Mouse (Mus musculus): ENCODE measurements around the gene Ulk4. TPM values are rescaled to one million over a fixed set of nuclear protein-coding genes. Genes with fewer than 3 reads are reported as not detected.
"Not testable (repeated sequence)": the region's sequence is repeated elsewhere in the genome, so short reads cannot be mapped to it uniquely, and the experiment has no call there.

Gene Ulk4
- polyA plus RNA-seq, 1 experiment from 2014 or later, result 134 TPM

DNA sequence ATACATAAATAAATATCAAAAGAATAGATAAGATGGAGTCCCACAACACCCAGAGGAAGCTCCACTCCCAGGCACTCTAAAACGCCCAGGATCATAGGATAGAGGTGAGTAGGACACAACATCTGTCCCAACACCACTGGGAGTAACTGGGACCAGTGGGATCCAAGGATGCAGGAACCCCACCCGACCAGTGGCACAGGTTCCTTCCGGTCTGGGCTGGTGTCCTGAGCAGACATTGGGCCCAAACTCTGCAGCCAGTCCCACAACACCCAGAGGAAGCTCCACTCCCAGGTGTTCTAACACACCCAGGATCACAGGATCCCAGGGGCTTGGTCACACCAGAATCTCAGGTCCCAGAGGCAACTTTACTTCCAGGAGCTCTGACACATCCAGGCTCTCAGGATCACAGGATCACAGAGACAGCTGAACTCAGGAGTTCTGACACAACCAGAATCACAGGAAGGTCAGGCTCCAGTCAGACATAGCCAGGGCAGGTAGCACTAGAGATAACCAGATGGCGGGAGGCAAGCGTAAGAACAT is 77.8 kb downstream of the Ulk4 start:
- 93% methylated on average over 5 of the region's 5 CpGs for WGBS
- H3K27ac ChIP-seq (replicated peaks); H3K27me3 ChIP-seq; H3K9ac ChIP-seq (replicated peaks); ATAC-seq (replicated peaks); H3K4me2 ChIP-seq (replicated peaks); H3K9me3 ChIP-seq; H3K4me1 ChIP-seq; H3K36me3 ChIP-seq; H3K4me3 ChIP-seq: not testable (repeated sequence)

DNA sequence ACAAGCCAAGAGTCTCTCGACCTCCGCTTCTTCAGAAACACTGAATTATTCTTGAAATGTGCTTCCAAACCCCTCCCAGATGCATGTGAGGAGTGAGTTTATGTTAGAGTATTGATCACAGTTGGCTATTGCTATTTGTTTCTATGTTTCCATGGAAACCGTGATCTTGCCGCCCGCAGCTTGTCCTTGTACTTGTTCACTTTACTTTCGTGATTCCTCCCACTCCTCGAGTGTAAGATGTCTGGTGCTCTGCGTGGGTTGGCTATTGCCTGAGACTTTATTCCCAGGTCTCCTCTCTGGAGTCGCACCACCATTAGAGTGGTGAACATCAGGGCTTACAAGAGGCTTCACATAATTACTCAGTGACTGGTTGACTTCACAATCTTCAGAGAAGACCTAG is 80.5 kb downstream of the Ulk4 start:
- Histone ChIP-seq H3K27ac (replicated peaks) (no peak overlapping the region), H3K36me3 (0 out of 2 replicates have a peak, but pooled peaks cover 6% of the 10 kb centered on the region), H3K4me1 (no peaks in the 10 kb centered on the region), H3K4me2 (replicated peaks) (no peak overlapping the region), H3K9ac (replicated peaks) (no peak overlapping the region), H3K27me3 (no peaks in the 10 kb centered on the region), H3K9me3 (no peaks in the 10 kb centered on the region), H3K4me3 (no peak overlapping the region)
- WGBS, result 92% methylated on average over 9 of the region's 9 CpGs
- ATAC-seq (replicated peaks), result no peak

GRCm38 (mm10) chr9:121195106-121195505 is 81.9 kb downstream of the Ulk4 start:
- Histone ChIP-seq H3K4me3 (no peak overlapping the region), H3K4me1 (no peaks in the 10 kb centered on the region), H3K9me3 (no peaks in the 10 kb centered on the region), H3K36me3 (0 out of 2 replicates have a peak, but pooled peaks cover 6% of the 10 kb centered on the region), H3K4me2 (replicated peaks) (no peak overlapping the region), H3K9ac (replicated peaks) (no peak overlapping the region), H3K27ac (replicated peaks) (no peak overlapping the region), H3K27me3 (no peaks in the 10 kb centered on the region)
- 96% methylated on average over 4 of the region's 4 CpGs for WGBS
- ATAC-seq (replicated peaks), result no peak

DNA sequence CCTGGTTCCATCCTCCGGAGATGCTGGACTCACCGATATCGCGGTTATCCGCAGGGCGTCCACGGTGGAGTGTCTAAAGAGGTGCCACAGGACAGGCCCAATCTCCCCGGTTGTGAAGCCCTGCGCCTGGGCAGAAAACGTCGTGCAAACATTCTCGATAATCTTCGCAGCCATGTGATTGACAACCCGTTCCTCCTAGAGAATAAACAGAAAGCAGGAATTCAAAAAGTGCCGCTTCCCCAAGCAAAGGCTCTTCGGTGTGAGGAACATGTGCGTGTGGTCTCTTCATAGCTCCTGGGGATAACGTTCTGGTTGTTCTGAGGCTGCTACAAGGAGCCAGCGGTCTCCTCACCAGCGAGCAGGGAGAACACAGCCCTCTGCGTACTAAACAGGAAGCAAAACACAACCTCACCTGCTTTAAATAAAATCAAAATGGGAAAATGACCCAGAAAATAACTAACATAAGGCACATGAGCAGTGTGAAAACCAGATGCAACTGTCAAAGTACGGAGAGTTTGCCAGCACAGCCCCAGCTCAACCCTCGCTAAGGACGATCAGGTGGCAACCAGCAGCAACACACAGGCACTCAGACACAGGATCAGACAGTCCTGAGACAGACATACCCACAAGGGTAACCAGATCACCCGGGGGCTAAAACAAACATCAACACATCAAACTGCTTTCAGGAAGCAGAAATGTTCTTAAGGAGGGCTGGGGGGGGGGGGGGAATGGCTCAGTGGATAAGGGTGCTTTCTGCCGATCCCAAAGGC is 84.2 kb downstream of the Ulk4 start:
- WGBS, result 95% methylated on average over 26 of the region's 26 CpGs
- H3K9ac ChIP-seq (replicated peaks), result no peak overlapping the region
- no peak for ATAC-seq (replicated peaks)
- 0 out of 2 replicates have a peak, but pooled peaks cover 6% of the 10 kb centered on the region for H3K36me3 ChIP-seq
- no peak overlapping the region for H3K27ac ChIP-seq (replicated peaks)
- no peaks in the 10 kb centered on the region for H3K4me1 ChIP-seq
- no peak overlapping the region for H3K4me2 ChIP-seq (replicated peaks)
- H3K9me3 ChIP-seq, result no peaks in the 10 kb centered on the region
- H3K4me3 ChIP-seq, result no peak overlapping the region
- no peaks in the 10 kb centered on the region for H3K27me3 ChIP-seq

- no peak for ATAC-seq (replicated peaks)
- WGBS, result 85% methylated on average over 8 of the region's 8 CpGs
- no peaks in the 10 kb centered on the region for H3K27me3 ChIP-seq
- H3K36me3 ChIP-seq, result 0 out of 2 replicates have a peak, but pooled peaks cover 10% of the 10 kb centered on the region
- H3K27ac ChIP-seq (replicated peaks), result no peak overlapping the region
- H3K9ac ChIP-seq (replicated peaks), result no peak overlapping the region
- no peaks in the 10 kb centered on the region for H3K9me3 ChIP-seq
- H3K4me2 ChIP-seq (replicated peaks), result no peak overlapping the region
- no peak overlapping the region for H3K4me3 ChIP-seq
- H3K4me1 ChIP-seq, result no peaks in the 10 kb centered on the region
Observed at GRCm38 (mm10) chr9:121187811-121188210, 89.2 kb downstream of the Ulk4 start.

GRCm38 (mm10) chr9:121185796-121186195 is 91.2 kb downstream of the Ulk4 start:
- H3K27ac ChIP-seq (replicated peaks), result no peak overlapping the region
- no peaks in the 10 kb centered on the region for H3K9me3 ChIP-seq
- WGBS, result 62% methylated on average over 6 of the region's 6 CpGs
- no peaks in the 10 kb centered on the region for H3K27me3 ChIP-seq
- no peak overlapping the region for H3K4me2 ChIP-seq (replicated peaks)
- H3K36me3 ChIP-seq, result 0 out of 2 replicates have a peak, but pooled peaks cover 5% of the 10 kb centered on the region
- no peak for ATAC-seq (replicated peaks)
- H3K4me1 ChIP-seq, result no peaks in the 10 kb centered on the region
- H3K9ac ChIP-seq (replicated peaks), result no peak overlapping the region
- no peak overlapping the region for H3K4me3 ChIP-seq

DNA sequence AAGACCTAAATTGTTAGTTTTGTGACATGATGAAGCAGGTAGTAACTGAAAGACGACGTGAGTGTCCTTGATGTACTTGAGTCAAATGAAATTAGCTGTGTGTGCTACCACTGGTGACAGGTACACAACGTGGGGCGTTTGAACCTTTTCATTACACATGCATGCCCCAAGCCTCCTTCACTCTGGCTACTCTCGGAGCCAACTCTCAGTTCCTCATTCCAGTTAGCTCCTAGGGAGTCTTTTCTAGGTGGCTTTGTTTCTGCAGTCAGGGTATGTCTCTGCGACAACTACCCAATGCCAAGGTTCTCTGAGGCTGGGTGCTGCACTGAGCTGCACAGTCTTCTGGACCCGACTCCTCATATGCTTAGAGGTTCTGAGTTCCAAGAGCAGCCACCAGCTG is 100.6 kb downstream of the Ulk4 start:
- ATAC-seq (replicated peaks), result no peak
- Histone ChIP-seq H3K27ac (replicated peaks) (no peak overlapping the region), H3K9ac (replicated peaks) (no peak overlapping the region), H3K4me1 (no peaks in the 10 kb centered on the region), H3K4me2 (replicated peaks) (no peak overlapping the region), H3K9me3 (no peaks in the 10 kb centered on the region), H3K4me3 (no peak overlapping the region), H3K36me3 (0 out of 2 replicates have a peak, but pooled peaks cover 4% of the 10 kb centered on the region), H3K27me3 (no peaks in the 10 kb centered on the region)
- 95% methylated on average over 7 of the region's 7 CpGs for WGBS

- Histone ChIP-seq H3K9me3 (no peaks in the 10 kb centered on the region), H3K36me3 (0 out of 2 replicates have a peak, but pooled peaks cover 4% of the 10 kb centered on the region), H3K4me2 (replicated peaks) (no peak overlapping the region), H3K9ac (replicated peaks) (no peak overlapping the region), H3K27me3 (no peaks in the 10 kb centered on the region), H3K27ac (replicated peaks) (peak overlapping the region; percentile 54; the same call in 1 of the 2 replicates), H3K4me1 (no peaks in the 10 kb centered on the region), H3K4me3 (no peak overlapping the region)
- no peak for ATAC-seq (replicated peaks)
- WGBS, result 74% methylated on average over 11 of the region's 11 CpGs
Observed at GRCm38 (mm10) chr9:121175201-121175600, 101.8 kb downstream of the Ulk4 start.

- Histone ChIP-seq H3K9me3 (no peaks in the 10 kb centered on the region), H3K4me3 (no peak overlapping the region), H3K4me1 (no peaks in the 10 kb centered on the region), H3K27me3 (no peaks in the 10 kb centered on the region), H3K36me3 (no peaks in the 10 kb centered on the region), H3K4me2 (replicated peaks) (no peak overlapping the region), H3K9ac (replicated peaks) (no peak overlapping the region), H3K27ac (replicated peaks) (no peak overlapping the region)
- 93% methylated on average over 6 of the region's 6 CpGs for WGBS
- ATAC-seq (replicated peaks), result no peak
Observed at GRCm38 (mm10) chr9:121172123-121172522, 104.9 kb downstream of the Ulk4 start.

DNA sequence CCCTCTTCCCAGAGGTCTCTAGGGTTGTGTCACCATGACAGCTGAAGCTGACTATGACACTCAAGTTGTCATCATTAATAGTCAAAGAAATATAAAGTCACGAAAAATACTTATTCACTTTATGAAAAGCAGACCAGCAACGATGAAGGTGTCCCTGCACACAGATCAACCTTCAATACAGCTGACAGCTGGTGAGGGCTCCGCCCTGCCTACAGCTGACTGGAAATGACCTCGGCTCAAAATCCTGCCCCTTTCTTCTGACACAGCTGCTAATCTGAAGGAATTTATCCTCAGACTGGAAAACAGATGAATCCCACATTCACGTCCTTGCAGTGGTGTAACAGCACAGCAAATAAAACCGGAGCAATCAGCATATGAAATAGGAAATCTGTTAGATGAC is 105.4 kb downstream of the Ulk4 start:
- 79% methylated on average over 6 of the region's 6 CpGs for WGBS
- no peak overlapping the region for H3K4me3 ChIP-seq
- no peaks in the 10 kb centered on the region for H3K9me3 ChIP-seq
- H3K27ac ChIP-seq (replicated peaks), result no peak overlapping the region
- no peak overlapping the region for H3K4me2 ChIP-seq (replicated peaks)
- no peaks in the 10 kb centered on the region for H3K36me3 ChIP-seq
- H3K4me1 ChIP-seq, result no peaks in the 10 kb centered on the region
- H3K9ac ChIP-seq (replicated peaks), result no peak overlapping the region
- H3K27me3 ChIP-seq, result no peaks in the 10 kb centered on the region
- ATAC-seq (replicated peaks), result no peak

DNA sequence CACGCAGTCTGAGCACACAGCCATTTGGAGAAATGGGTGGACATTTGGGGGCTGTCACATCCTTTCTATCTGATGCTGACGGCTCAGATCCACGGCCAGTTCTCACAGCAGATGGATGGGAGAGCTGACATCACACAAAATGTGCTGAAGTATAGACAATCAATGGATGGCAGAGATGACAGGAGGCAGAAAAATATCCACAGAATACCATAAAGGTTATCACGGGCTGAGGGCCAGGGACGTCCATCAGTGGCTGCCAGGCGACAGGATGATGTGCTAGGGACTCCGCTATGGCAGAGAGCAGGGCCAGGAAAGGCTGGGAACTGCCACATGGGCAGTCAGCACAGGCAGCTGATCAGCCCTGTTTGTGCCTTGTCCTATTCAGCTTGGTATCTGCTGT is 112.4 kb downstream of the Ulk4 start:
- peak; percentile 74 for ATAC-seq (replicated peaks)
- Histone ChIP-seq H3K4me2 (replicated peaks) (no peak overlapping the region), H3K9ac (replicated peaks) (no peak overlapping the region), H3K27ac (replicated peaks) (peak overlapping the region; percentile 84), H3K9me3 (no peaks in the 10 kb centered on the region), H3K36me3 (no peaks in the 10 kb centered on the region), H3K4me3 (no peak overlapping the region), H3K4me1 (peaks cover 3% of the 10 kb centered on the region), H3K27me3 (no peaks in the 10 kb centered on the region)
- 72% methylated on average over 7 of the region's 7 CpGs for WGBS

GRCm38 (mm10) chr9:121162789-121163188 is 114.2 kb downstream of the Ulk4 start:
- Histone ChIP-seq H3K9me3 (no peaks in the 10 kb centered on the region), H3K27ac (replicated peaks) (no peak overlapping the region)
- 49% methylated on average over 5 of the region's 5 CpGs for WGBS

More at GRCm38 (mm10) chr9:121162789-121163188, 114.2 kb downstream of the Ulk4 start:
- Histone ChIP-seq H3K27me3 (no peaks in the 10 kb centered on the region), H3K4me1 (peaks cover 3% of the 10 kb centered on the region), H3K9ac (replicated peaks) (no peak overlapping the region), H3K4me2 (replicated peaks) (no peak overlapping the region), H3K4me3 (no peak overlapping the region), H3K36me3 (no peaks in the 10 kb centered on the region)
- no peak for ATAC-seq (replicated peaks)
